Mouse (Mus musculus) cortical plate, adult 2 months (tissue): ENCODE measurements around the gene Smndc1.

Experiments
- CTCF ChIP-seq: fragments of 200-500 bp; IDR thresholded peaks from 2 replicates; pipeline ENCODE4 v1.5.1; 2011; ENCODE audit warnings: mild to moderate bottlenecking, control low read depth, low read length; ENCODE audit not compliant: insufficient read depth; ENCODE audit errors: extremely low read depth
- POLR2A ChIP-seq: fragments of 200-500 bp; IDR thresholded peaks from 2 replicates; pipeline ENCODE4 v1.6.1; 2011; ENCODE audit warnings: mild to moderate bottlenecking, low read length, control low read depth; ENCODE audit not compliant: insufficient read depth; ENCODE audit errors: extremely low read depth

DNA sequence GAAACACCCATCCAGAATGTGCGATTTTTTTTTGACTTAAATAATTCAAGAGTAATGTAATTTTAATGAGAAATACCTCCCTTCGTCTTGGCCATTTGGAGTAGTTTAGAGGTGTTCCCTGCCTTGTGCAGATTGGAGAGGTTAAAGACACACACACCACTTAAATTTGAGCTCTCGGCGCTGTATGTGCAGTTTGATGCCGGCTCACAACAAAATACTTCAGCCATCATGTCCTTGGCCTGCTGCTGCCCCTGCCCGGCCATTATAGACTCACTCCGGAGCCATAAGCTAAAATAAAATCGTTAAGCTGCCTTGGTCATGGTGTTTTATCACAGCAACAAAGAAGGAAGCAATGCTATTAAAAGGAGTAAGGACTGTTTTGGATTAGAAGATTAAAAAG is 1.0 kb upstream of the Smndc1 start:
- no peak for TF ChIP-seq POLR2A
- TF ChIP-seq CTCF: no peak
